Mouse (Mus musculus) midbrain, embryonic 14.5 days (tissue): ENCODE results near the gene Cdk5r2. TPM values are rescaled to one million over a fixed set of nuclear protein-coding genes. Genes with fewer than 3 reads are reported as not detected.

Source experiments
- ATAC-seq: fragments of 200-750 bp; cut with Nextera tagmentation; 2 replicates; pipeline ENCODE4 v1.8.0; 2017; ENCODE audit warnings: moderate number of reproducible peaks, moderate library complexity; ENCODE audit not compliant: low FRiP score, low TSS enrichment
- DNase-seq: peaks from one replicate; pipeline ENCODE4 v3.0.0-alpha.2; 2015
- H3K27ac ChIP-seq: fragments of 300-500 bp; sonication (generic); replicated peaks from 2 replicates; pipeline ENCODE4 v1.5.1; 2014; ENCODE audit warnings: mild to moderate bottlenecking, low read depth, low read length, moderate library complexity
- H3K27me3 ChIP-seq: fragments of 300-500 bp; sonication (generic); 2 replicates; pipeline ENCODE4 v1.6.1; 2014; ENCODE audit warnings: low read length, control low read depth, mixed read lengths; ENCODE audit not compliant: control insufficient read depth, insufficient read depth
- H3K36me3 ChIP-seq: fragments of 300-500 bp; sonication (generic); 2 replicates; pipeline ENCODE4 v1.6.1; 2014; ENCODE audit warnings: low read length, control low read depth; ENCODE audit not compliant: control insufficient read depth, insufficient read depth
- H3K4me1 ChIP-seq: fragments of 300-500 bp; sonication (generic); 2 replicates; pipeline ENCODE4 v1.6.1; 2014; ENCODE audit warnings: mild to moderate bottlenecking, antibody characterized with exemption, low read length, control low read depth; ENCODE audit not compliant: control insufficient read depth, insufficient read depth
- H3K4me2 ChIP-seq: fragments of 300-500 bp; sonication (generic); 2 replicates; pipeline ENCODE4 v1.6.1; 2014; ENCODE audit warnings: mild to moderate bottlenecking, low read length, moderate library complexity
- H3K4me3 ChIP-seq: fragments of 300-500 bp; sonication (generic); replicated peaks from 2 replicates; pipeline ENCODE4 v1.5.1; 2014; ENCODE audit warnings: low read depth, low read length
- H3K9ac ChIP-seq: fragments of 300-500 bp; sonication (generic); replicated peaks from 2 replicates; pipeline ENCODE4 v1.6.1; 2014; ENCODE audit warnings: mild to moderate bottlenecking, low read length, moderate library complexity
- H3K9me3 ChIP-seq: fragments of 300-500 bp; sonication (generic); 2 replicates; pipeline ENCODE4 v1.6.1; 2016; ENCODE audit warnings: low read length, control low read depth, mixed read lengths; ENCODE audit not compliant: control insufficient read depth
- WGBS: fragments of 180-500 bp; shearing (Covaris S2); extraction: QIAGEN DNeasy Blood & Tissue Kit; methylation state at CpG from one replicate; pipeline ENCODE4 v1.1.7; 2014; 5-methylcytosine and 5-hydroxymethylcytosine counted together
- microRNA counts: library from miRNA; unstranded; fragments of <30 nt; microRNA quantifications from one replicate; lab custom pipeline; 2016
- microRNA-seq: library from miRNA; unstranded; fragments of <30 nt; microRNA quantifications from one replicate; pipeline ENCODE4, GENCODE M21; 2016
- polyA plus RNA-seq: library from polyadenylated mRNA; unstranded; fragments of >200 nt; fragmentation: Nextera tagmentation; extraction: Ambion mirVana; gene quantifications from 2 replicates; pipeline ENCODE4 v1.2.1, GENCODE M21; 2014

Cdk5r2 gene
- polyA plus RNA-seq, 1 experiment from 2014 or later: 16.5 TPM

DNA sequence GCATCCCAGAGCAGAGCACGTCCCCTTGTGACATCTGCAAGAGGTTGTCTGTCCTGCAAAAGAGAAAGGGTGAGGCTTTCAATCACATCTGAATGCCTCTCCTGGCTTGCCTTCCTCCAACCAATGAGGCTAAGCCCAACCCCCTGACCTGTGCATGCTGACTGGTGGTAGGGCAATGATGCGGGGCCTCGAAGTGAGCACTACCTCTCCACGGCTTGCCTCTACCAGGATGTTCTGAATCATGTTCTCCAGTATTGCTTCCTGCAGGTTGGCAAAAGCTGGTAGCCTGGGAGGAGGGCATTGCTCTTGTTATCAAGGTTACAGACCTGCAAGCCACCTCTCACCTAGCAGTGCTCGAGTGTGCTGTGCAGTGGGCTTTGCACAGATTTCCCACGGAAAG is 47.5 kb downstream of the Cdk5r2 start:
- Histone ChIP-seq H3K27ac (no peak overlapping the region), H3K4me3 (no peak overlapping the region), H3K27me3 (peaks cover 42% of the 10 kb centered on the region), H3K9ac (no peak overlapping the region), H3K4me1 (peaks cover 9% of the 10 kb centered on the region), H3K36me3 (no peaks in the 10 kb centered on the region), H3K9me3 (no peaks in the 10 kb centered on the region), H3K4me2 (no peak overlapping the region)
- DNase-seq: no peak
- 28% methylated on average over 6 of the region's 6 CpGs for WGBS
- no peak for ATAC-seq

MicroRNA genes within 50 kb of the gene (microRNA counts, 519-probe panel; counts per million panel counts)
- not detected for microRNA mmu-miR-375 (lab: Ali Mortazavi, UCI)

Small RNA genes within 50 kb of the gene (microRNA-seq; reads per million reads assigned to microRNA genes)
- gene Mir375: 453 reads per million, percentile 72 among the genes with 10 or more reads in this experiment

Other genes with a start within 250 kb of the Cdk5r2 start
- 10.4 and 20.1 TPM in 2 replicates for gene Ttll4, start 193.2 kb upstream of the Cdk5r2 start, polyA plus RNA-seq
- 0.53 and 2.1 TPM in 2 replicates for gene Cyp27a1, start 141.4 kb upstream of the Cdk5r2 start, polyA plus RNA-seq
- gene Prkag3, start 105.7 kb upstream of the Cdk5r2 start, polyA plus RNA-seq: not detected in 2 replicates
- gene Wnt6, start 83.0 kb upstream of the Cdk5r2 start, polyA plus RNA-seq: 2.7 TPM in 1 of 2 replicates, not detected in the other
- 0.11 and 0.36 TPM in 2 replicates for gene Wnt10a, start 63.4 kb upstream of the Cdk5r2 start, polyA plus RNA-seq
- gene Fev, start 30.5 kb downstream of the Cdk5r2 start, polyA plus RNA-seq: 3.0 and 3.3 TPM in 2 replicates
- 0.77 TPM in 1 of 2 replicates, not detected in the other for gene Cryba2, start 38.2 kb downstream of the Cdk5r2 start, polyA plus RNA-seq
- gene Cfap65, start 80.7 kb downstream of the Cdk5r2 start, polyA plus RNA-seq: 0.13 and 0.34 TPM in 2 replicates
- gene Ihh, start 96.7 kb downstream of the Cdk5r2 start, polyA plus RNA-seq: 0.16 TPM in 1 of 2 replicates, not detected in the other